Mouse (Mus musculus) hindbrain, postnatal 0 days (tissue): ENCODE measurements at regions not wholly inside any gene's neighbourhood (a gene's known extent, or its start where the extent isn't known, plus 50 kb on each side); places are given as distances from the start of the nearest gene placed in this dataset.

Experiments
- ATAC-seq: fragments of 200-750 bp; cut with Nextera tagmentation; 2 replicates; pipeline ENCODE4 v1.8.0; 2017; ENCODE audit warnings: mild to moderate bottlenecking, moderate TSS enrichment, moderate library complexity
- DNase-seq: peaks from one replicate; pipeline ENCODE4 v3.0.0-alpha.2; 2015; ENCODE audit warnings: low spot score
- H3K27ac ChIP-seq: fragments of 300-500 bp; sonication (generic); 2 replicates; pipeline ENCODE4 v1.5.1; 2014; ENCODE audit warnings: mild to moderate bottlenecking
- H3K27me3 ChIP-seq: fragments of 300-500 bp; sonication (generic); 2 replicates; pipeline ENCODE4 v1.6.1; 2014; ENCODE audit warnings: low read length, mixed read lengths; ENCODE audit not compliant: insufficient read depth
- H3K36me3 ChIP-seq: fragments of 300-500 bp; sonication (generic); 2 replicates; pipeline ENCODE4 v1.6.1; 2014; ENCODE audit warnings: low read length, mixed read lengths; ENCODE audit not compliant: insufficient read depth
- H3K4me1 ChIP-seq: fragments of 300-500 bp; sonication (generic); 2 replicates; pipeline ENCODE4 v1.6.1; 2014; ENCODE audit warnings: antibody characterized with exemption, low read length, mixed read lengths; ENCODE audit not compliant: insufficient read depth
- H3K4me2 ChIP-seq: fragments of 300-500 bp; sonication (generic); 2 replicates; pipeline ENCODE4 v1.6.1; 2014; ENCODE audit warnings: low read depth, mild to moderate bottlenecking, low read length, moderate library complexity, mixed read lengths
- H3K4me3 ChIP-seq: fragments of 300-500 bp; sonication (generic); 2 replicates; pipeline ENCODE4 v1.5.1; 2014; ENCODE audit warnings: low read length
- H3K9ac ChIP-seq: fragments of 300-500 bp; sonication (generic); replicated peaks from 2 replicates; pipeline ENCODE4 v1.6.1; 2014; ENCODE audit warnings: mild to moderate bottlenecking, low read length, moderate library complexity, mixed read lengths
- H3K9me3 ChIP-seq: fragments of 300-500 bp; sonication (generic); 2 replicates; pipeline ENCODE4 v1.6.1; 2016; ENCODE audit warnings: low read length, mixed read lengths
- CTCF ChIP-seq: IDR thresholded peaks from 2 replicates; pipeline ENCODE4 v1.5.1; 2016; ENCODE audit warnings: antibody characterized with exemption, control low read depth, low read depth
- WGBS: fragments of 180-500 bp; shearing (Covaris S2); extraction: QIAGEN DNeasy Blood & Tissue Kit; methylation state at CpG from one replicate; pipeline ENCODE4 v1.1.7; 2014; 5-methylcytosine and 5-hydroxymethylcytosine counted together

GRCm38 (mm10) chr10:117528575-117529268 lies 100.6 kb upstream of the Cpm start:
- ATAC-seq (no peak), DNase-seq (no peak)
- no peak overlapping the region for H3K4me3 ChIP-seq
- H3K27ac ChIP-seq, result no peak overlapping the region
- no peaks in the 10 kb centered on the region for H3K4me1 ChIP-seq
- H3K27me3 ChIP-seq, result no peaks in the 10 kb centered on the region
- no peaks in the 10 kb centered on the region for H3K36me3 ChIP-seq
- 88% methylated on average over 8 of the region's 8 CpGs for WGBS
- H3K9ac ChIP-seq, result no peak overlapping the region
- no peaks in the 10 kb centered on the region for H3K9me3 ChIP-seq
- TF ChIP-seq CTCF, result no peak
- H3K4me2 ChIP-seq, result no peak overlapping the region

GRCm38 (mm10) chr10:117527979-117528378 lies 101.3 kb upstream of the Cpm start:
- Histone ChIP-seq H3K4me3 (no peak overlapping the region), H3K27me3 (no peaks in the 10 kb centered on the region), H3K4me1 (no peaks in the 10 kb centered on the region), H3K27ac (no peak overlapping the region), H3K36me3 (no peaks in the 10 kb centered on the region), H3K9me3 (no peaks in the 10 kb centered on the region), H3K9ac (no peak overlapping the region), H3K4me2 (no peak overlapping the region)
- no peak for TF ChIP-seq CTCF
- no peak for ATAC-seq
- DNase-seq, result no peak
- WGBS, result 89% methylated on average over 6 of the region's 6 CpGs

- H3K9ac ChIP-seq, result no peak overlapping the region
- DNase-seq (no peak), ATAC-seq (no peak)
- 93% methylated on average over 5 of the region's 5 CpGs for WGBS
- TF ChIP-seq CTCF, result no peak
- H3K27ac ChIP-seq, result no peak overlapping the region
- no peaks in the 10 kb centered on the region for H3K27me3 ChIP-seq
- no peak overlapping the region for H3K4me3 ChIP-seq
- H3K4me1 ChIP-seq, result no peaks in the 10 kb centered on the region
- no peaks in the 10 kb centered on the region for H3K9me3 ChIP-seq
- no peaks in the 10 kb centered on the region for H3K36me3 ChIP-seq
- H3K4me2 ChIP-seq, result no peak overlapping the region
These were observed 102.1 kb upstream of the Cpm start for GRCm38 (mm10) chr10:117527243-117527642.

DNA sequence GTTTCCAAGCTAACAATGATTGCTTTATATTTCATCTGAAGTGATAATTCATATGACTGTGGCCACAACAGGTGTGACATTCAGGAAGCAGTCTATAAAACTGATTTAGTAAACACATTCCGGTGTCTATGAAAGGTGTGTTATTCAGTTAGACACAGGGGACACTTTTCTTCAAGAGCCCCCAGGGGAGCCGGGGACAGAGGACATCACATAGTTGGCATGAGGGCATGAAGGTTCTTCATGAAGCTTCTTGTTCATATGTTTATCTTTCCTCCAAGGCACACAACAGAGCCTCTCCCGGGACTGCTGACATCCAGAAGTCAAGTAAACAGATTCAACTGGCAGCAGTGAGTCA lies 102.5 kb upstream of the Cpm start:
- Histone ChIP-seq H3K9ac (no peak overlapping the region), H3K4me1 (no peaks in the 10 kb centered on the region), H3K27ac (no peak overlapping the region), H3K4me3 (no peak overlapping the region), H3K36me3 (no peaks in the 10 kb centered on the region), H3K27me3 (no peaks in the 10 kb centered on the region), H3K4me2 (no peak overlapping the region), H3K9me3 (no peaks in the 10 kb centered on the region)
- DNase-seq (no peak), ATAC-seq (no peak)
- no peak for TF ChIP-seq CTCF
- 83% methylated on average over 3 of the region's 3 CpGs for WGBS

GRCm38 (mm10) chr10:117526008-117526833 lies 103.1 kb upstream of the Cpm start:
- Histone ChIP-seq H3K4me2 (no peak overlapping the region), H3K4me1 (no peaks in the 10 kb centered on the region), H3K36me3 (no peaks in the 10 kb centered on the region), H3K27ac (no peak overlapping the region), H3K4me3 (no peak overlapping the region), H3K9me3 (no peaks in the 10 kb centered on the region), H3K9ac (no peak overlapping the region), H3K27me3 (no peaks in the 10 kb centered on the region)
- 84% methylated on average over 16 of the region's 16 CpGs for WGBS
- DNase-seq, result no peak
- no peak for ATAC-seq
- TF ChIP-seq CTCF, result no peak

- no peak overlapping the region for H3K4me2 ChIP-seq
- ATAC-seq (no peak), DNase-seq (no peak)
- no peaks in the 10 kb centered on the region for H3K9me3 ChIP-seq
- no peak overlapping the region for H3K4me3 ChIP-seq
- no peaks in the 10 kb centered on the region for H3K36me3 ChIP-seq
- H3K27me3 ChIP-seq, result no peaks in the 10 kb centered on the region
- WGBS, result 54% methylated on average over 3 of the region's 3 CpGs
- H3K4me1 ChIP-seq, result no peaks in the 10 kb centered on the region
- no peak overlapping the region for H3K27ac ChIP-seq
- TF ChIP-seq CTCF, result no peak
- no peak overlapping the region for H3K9ac ChIP-seq
These were observed 103.7 kb upstream of the Cpm start for GRCm38 (mm10) chr10:117525608-117526007.
